Mouse (Mus musculus) intestine, embryonic 16.5 days (tissue): Measurements from ENCODE around the gene Vwf. TPM values are rescaled to one million over a fixed set of nuclear protein-coding genes. Genes with fewer than 3 reads are reported as not detected.

Experiments
- ATAC-seq: fragments of 200-750 bp; cut with Nextera tagmentation; 2 replicates; pipeline ENCODE4 v1.8.0; 2017; ENCODE audit warnings: moderate TSS enrichment, moderate library complexity
- H3K27ac ChIP-seq: fragments of 300-500 bp; sonication (generic); 2 replicates; pipeline ENCODE4 v1.5.1; 2014; ENCODE audit warnings: mild to moderate bottlenecking, low read length
- H3K27me3 ChIP-seq: fragments of 300-500 bp; sonication (generic); replicated peaks from 2 replicates; pipeline ENCODE4 v1.6.1; 2014; ENCODE audit warnings: low read length, control low read depth, mixed read lengths; ENCODE audit not compliant: control insufficient read depth, insufficient read depth
- H3K36me3 ChIP-seq: fragments of 300-500 bp; sonication (generic); 2 replicates; pipeline ENCODE4 v1.6.1; 2014; ENCODE audit warnings: low read length, control low read depth; ENCODE audit not compliant: control insufficient read depth, insufficient read depth
- H3K4me1 ChIP-seq: fragments of 300-500 bp; sonication (generic); 2 replicates; pipeline ENCODE4 v1.6.1; 2014; ENCODE audit warnings: low read length, control low read depth, mixed read lengths; ENCODE audit not compliant: control insufficient read depth, insufficient read depth
- H3K4me2 ChIP-seq: fragments of 300-500 bp; sonication (generic); 2 replicates; pipeline ENCODE4 v1.6.1; 2014; ENCODE audit warnings: low read depth, low read length, control low read depth
- H3K4me3 ChIP-seq: fragments of 300-500 bp; sonication (generic); 2 replicates; pipeline ENCODE4 v1.5.1; 2014; ENCODE audit warnings: mild to moderate bottlenecking, low read length
- H3K9ac ChIP-seq: fragments of 300-500 bp; sonication (generic); 2 replicates; pipeline ENCODE4 v1.6.1; 2014; ENCODE audit warnings: low read depth, low read length
- H3K9me3 ChIP-seq: fragments of 300-500 bp; sonication (generic); 2 replicates; pipeline ENCODE4 v1.6.1; 2016; ENCODE audit warnings: low read length, control low read depth; ENCODE audit not compliant: control insufficient read depth
- WGBS: fragments of 180-500 bp; shearing (Covaris S2); extraction: QIAGEN DNeasy Blood & Tissue Kit; methylation state at CpG from one replicate; pipeline ENCODE4 v1.1.7; 2014; 5-methylcytosine and 5-hydroxymethylcytosine counted together
- polyA plus RNA-seq: library from polyadenylated mRNA; unstranded; fragments of >200 nt; fragmentation: Nextera tagmentation; extraction: Ambion mirVana; gene quantifications from 2 replicates; pipeline ENCODE4 v1.2.1, GENCODE M21; 2015

Vwf gene
- polyA plus RNA-seq, result 7.0 and 8.6 TPM in 2 replicates

DNA sequence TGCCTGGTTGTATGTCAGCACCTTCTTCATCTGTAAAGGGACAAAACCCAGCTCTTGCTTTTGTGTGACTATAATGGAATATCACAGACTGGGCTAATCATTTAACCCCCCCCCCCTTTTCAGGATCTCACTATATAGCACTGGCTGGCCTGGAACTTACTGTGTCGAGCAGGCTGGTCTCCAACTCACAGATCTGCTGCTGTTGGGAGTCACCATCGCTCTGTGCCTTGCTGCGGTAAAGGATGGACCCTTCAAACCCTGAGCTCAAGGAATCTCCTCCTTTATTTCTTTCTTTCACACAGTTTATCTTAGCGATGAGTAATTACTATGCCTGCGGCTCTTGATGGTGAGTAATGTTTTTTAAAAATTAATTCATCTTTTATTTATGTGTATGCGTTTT is at the start of gene Vwf:
Gene Vwf, plus strand, starts transcription at position 301 of the 400 bp plus-strand sequence.
- Histone ChIP-seq H3K27ac (no peak within 1 kb of the TSS), H3K27me3 (no peaks in the 10 kb centered on the region), H3K4me1 (no peaks in the 10 kb centered on the region), H3K9ac (no peak within 1 kb of the TSS), H3K4me2 (no peak within 1 kb of the TSS), H3K9me3 (no peaks in the 10 kb centered on the region), H3K36me3 (no peaks in the 10 kb centered on the region), H3K4me3 (no peak within 1 kb of the TSS)
- no peak for ATAC-seq
- 81% methylated on average over 6 of the region's 6 CpGs for WGBS

DNA sequence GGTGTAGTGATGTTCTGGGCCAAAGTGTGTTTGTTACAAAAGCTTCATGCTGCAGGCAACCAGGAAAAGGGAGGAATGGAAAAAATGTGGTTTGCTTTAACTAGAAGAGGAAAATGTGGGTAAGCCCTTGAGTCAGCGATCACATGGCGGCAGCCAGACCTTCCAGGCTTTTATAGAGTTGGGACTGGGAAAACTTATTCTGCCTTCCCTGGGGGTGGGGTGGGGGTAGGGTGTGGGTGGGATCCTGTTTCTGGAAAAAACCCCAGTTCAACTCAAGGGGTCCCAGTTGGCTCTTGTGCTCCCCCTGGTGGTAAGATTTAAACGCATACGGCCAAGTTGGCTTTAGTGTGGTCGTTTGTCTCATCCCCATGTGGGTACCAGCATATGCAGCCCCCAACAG is 48.5 kb upstream of the Vwf start:
- Histone ChIP-seq H3K9ac (no peak overlapping the region), H3K27me3 (no peaks in the 10 kb centered on the region), H3K4me2 (no peak overlapping the region), H3K27ac (no peak overlapping the region), H3K4me1 (peaks cover 9% of the 10 kb centered on the region; the same call in 1 of the 2 replicates), H3K4me3 (no peak overlapping the region), H3K9me3 (no peaks in the 10 kb centered on the region), H3K36me3 (no peaks in the 10 kb centered on the region)
- ATAC-seq, result no peak
- WGBS, result 27% methylated on average over 5 of the region's 5 CpGs

DNA sequence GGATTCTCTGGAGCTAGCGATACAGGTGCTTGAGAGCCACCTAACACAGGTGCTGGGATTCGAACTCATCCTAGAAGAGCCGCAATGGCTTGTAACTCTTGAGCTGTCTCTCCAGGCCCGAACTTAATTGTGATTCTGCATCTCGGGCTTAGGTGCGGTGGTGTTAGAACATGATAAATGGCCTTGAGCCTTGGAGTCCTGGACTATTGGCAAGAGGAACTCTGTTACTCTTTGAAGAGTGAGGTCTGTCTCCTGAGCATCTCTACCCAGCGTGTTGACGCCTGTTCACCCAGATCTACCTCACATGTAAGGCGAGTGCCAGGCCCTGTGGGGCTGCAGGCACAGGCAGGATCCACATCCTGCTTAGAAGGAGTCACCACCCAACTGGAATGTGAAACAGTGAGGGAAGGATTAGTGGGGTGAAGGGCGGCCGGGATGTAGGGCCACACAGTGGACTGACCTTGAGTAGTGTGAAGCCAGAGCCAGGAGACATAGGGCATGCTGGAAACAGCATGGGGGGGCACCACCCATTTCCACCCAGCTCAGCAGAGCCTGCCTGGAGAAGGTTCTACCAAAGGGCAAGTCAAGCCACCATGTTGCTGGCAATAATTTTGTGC is 43.3 kb upstream of the Vwf start:
- ATAC-seq, result no peak
- no peaks in the 10 kb centered on the region for H3K9me3 ChIP-seq
- WGBS, result 86% methylated on average over 11 of the region's 11 CpGs
- H3K4me2 ChIP-seq, result no peak overlapping the region
- no peaks in the 10 kb centered on the region for H3K27me3 ChIP-seq
- H3K9ac ChIP-seq, result no peak overlapping the region
- no peak overlapping the region for H3K27ac ChIP-seq
- H3K4me1 ChIP-seq, result no peaks in the 10 kb centered on the region
- H3K4me3 ChIP-seq, result no peak overlapping the region
- no peaks in the 10 kb centered on the region for H3K36me3 ChIP-seq

DNA sequence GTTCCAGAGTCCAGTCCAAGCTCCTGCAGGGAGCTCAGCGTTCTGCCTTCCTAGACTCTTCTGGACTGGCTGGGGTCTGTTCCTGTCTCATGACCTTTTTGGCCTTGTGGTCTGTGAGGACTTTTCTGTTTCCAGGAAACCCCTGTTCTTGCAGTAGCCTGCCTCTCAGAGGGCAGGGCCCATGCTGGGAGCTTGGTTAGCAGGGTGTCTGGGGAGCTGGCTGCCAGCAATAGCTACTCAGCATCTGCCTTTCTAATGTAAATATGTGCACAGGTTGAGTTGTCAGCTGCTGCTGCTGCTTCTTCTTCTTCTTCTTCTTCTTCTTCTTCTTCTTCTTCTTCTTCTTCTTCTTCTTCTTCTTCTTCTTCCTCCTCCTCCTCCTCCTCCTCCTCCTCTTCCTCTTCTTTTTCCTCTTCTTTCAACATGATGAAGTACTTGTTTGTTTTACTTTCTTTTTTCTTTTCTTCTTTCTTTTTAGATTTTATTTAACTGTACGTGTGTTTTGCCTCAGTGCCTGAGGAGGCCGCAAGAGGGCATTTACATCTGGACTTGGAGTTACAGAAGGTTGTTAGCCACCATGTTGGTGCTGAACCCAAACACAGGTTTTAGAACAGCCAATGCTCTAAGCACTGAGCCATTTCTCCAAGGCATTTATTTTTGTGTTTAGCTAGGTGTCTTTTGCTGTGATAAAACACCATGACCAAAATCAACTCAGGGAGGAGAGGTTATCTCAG is 41.8 kb upstream of the Vwf start:
- Histone ChIP-seq H3K27me3 (no peaks in the 10 kb centered on the region), H3K36me3 (no peaks in the 10 kb centered on the region), H3K4me3 (no peak overlapping the region), H3K9ac (no peak overlapping the region), H3K27ac (no peak overlapping the region), H3K9me3 (no peaks in the 10 kb centered on the region), H3K4me1 (no peaks in the 10 kb centered on the region), H3K4me2 (no peak overlapping the region)
- whole genome bisulfite sequencing, result 42% methylated on average over 3 of the region's 3 CpGs
- no peak for ATAC-seq

DNA sequence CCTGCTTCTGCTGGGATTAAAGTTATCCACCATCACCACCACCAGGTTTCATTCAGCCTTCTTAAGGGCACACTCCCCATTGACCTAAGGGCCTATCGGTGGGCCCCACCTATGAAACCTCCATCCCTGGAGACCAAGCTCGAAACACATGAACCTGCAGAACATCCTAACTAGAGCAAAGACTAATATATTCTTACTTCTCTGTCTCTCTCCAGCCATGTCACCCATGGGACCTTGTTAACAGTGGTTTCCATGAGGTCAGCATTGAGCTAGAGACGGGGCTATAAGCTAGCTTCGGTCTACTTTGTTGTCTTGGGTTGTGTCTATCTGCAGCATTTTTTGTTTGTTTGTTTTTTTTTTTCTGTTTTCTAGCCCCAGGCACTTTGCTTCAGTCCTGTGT is 40.1 kb upstream of the Vwf start:
- H3K9me3 ChIP-seq, result no peaks in the 10 kb centered on the region
- H3K9ac ChIP-seq, result no peak overlapping the region
- ATAC-seq, result no peak
- no peaks in the 10 kb centered on the region for H3K36me3 ChIP-seq
- H3K4me1 ChIP-seq, result 0 out of 2 replicates have a peak, but pooled peaks cover 2% of the 10 kb centered on the region
- WGBS, result 95% methylated on average over 4 of the region's 4 CpGs
- no peak overlapping the region for H3K4me2 ChIP-seq
- no peaks in the 10 kb centered on the region for H3K27me3 ChIP-seq
- no peak overlapping the region for H3K27ac ChIP-seq
- H3K4me3 ChIP-seq, result no peak overlapping the region

DNA sequence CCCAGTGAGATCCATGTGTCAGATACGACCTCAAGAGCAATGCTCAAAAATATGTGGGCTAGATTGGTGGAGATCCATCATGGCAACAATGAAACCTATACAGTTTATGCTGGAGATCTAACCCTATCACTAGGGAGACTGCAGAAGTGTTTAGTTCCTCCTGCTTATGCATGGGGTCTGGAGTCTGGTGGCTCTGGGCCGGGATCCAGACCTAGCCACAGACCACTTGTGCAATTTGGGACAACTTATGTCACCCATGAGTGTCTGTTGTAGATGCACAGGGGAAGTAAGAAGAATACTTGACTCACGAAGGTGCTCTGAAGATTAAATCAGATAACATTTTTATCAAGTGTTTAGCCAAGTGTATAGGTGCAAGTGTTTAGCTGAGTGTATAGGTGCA is 36.8 kb upstream of the Vwf start:
- WGBS, result 76% methylated on average over 3 of the region's 3 CpGs
- Histone ChIP-seq H3K9ac (no peak overlapping the region), H3K27ac (no peak overlapping the region), H3K36me3 (no peaks in the 10 kb centered on the region), H3K27me3 (no peaks in the 10 kb centered on the region), H3K4me2 (no peak overlapping the region), H3K4me1 (peaks cover 18% of the 10 kb centered on the region), H3K4me3 (no peak overlapping the region), H3K9me3 (no peaks in the 10 kb centered on the region)
- no peak for ATAC-seq

DNA sequence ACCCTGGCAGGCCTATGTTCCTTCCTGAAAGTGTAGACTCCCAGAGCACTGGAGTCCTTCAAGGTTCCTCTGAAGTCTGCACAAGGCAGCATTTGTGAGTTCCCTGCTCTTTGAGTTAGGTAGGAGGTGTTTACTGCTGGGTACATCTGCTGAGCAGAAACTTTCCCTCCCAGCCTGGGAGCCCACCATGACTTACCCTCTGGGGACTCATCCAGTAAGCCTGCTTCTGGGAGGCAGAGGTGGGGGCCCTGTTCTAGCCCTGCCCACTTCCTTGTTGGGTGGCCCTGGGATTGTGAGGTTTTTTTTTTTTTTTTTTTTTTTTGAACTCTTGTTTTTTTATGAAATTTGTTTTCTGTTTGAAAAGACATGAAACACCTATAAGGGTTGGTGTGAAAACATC is 35.9 kb upstream of the Vwf start:
- no peak overlapping the region for H3K9ac ChIP-seq
- H3K27me3 ChIP-seq, result no peaks in the 10 kb centered on the region
- H3K36me3 ChIP-seq, result no peaks in the 10 kb centered on the region

DNA sequence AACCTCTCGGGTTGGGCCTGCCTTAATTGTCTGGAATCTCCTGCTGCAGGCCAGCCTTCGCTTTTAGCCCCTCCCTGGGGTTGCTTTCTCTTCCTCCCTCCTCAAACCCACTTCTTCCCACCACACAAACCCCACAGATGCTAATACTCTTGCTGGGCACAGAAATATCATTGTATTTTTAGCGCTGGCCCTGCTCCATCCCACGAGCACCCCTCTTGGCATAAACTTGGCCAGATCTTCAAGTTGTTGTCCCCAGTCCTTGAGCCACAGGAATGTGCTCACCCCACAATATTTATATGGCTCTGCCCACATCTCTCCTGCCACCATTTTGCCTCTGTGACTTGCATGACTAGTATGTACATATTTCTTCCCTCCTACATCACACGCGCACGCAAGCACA is 35.4 kb upstream of the Vwf start:
- H3K9ac ChIP-seq, result no peak overlapping the region
- H3K4me3 ChIP-seq, result no peak overlapping the region
- no peaks in the 10 kb centered on the region for H3K9me3 ChIP-seq
- no peak overlapping the region for H3K4me2 ChIP-seq
- WGBS, result 80% methylated on average over 7 of the region's 7 CpGs
- H3K27ac ChIP-seq, result no peak overlapping the region
- H3K4me1 ChIP-seq, result peaks cover 31% of the 10 kb centered on the region
- no peaks in the 10 kb centered on the region for H3K36me3 ChIP-seq
- no peaks in the 10 kb centered on the region for H3K27me3 ChIP-seq
- ATAC-seq, result no peak

More for the DNA sequence above, 35.9 kb upstream of the Vwf start:
- Histone ChIP-seq H3K4me3 (no peak overlapping the region), H3K4me1 (peaks cover 27% of the 10 kb centered on the region), H3K4me2 (no peak overlapping the region), H3K9me3 (no peaks in the 10 kb centered on the region), H3K27ac (no peak overlapping the region)
- no peak for ATAC-seq

DNA sequence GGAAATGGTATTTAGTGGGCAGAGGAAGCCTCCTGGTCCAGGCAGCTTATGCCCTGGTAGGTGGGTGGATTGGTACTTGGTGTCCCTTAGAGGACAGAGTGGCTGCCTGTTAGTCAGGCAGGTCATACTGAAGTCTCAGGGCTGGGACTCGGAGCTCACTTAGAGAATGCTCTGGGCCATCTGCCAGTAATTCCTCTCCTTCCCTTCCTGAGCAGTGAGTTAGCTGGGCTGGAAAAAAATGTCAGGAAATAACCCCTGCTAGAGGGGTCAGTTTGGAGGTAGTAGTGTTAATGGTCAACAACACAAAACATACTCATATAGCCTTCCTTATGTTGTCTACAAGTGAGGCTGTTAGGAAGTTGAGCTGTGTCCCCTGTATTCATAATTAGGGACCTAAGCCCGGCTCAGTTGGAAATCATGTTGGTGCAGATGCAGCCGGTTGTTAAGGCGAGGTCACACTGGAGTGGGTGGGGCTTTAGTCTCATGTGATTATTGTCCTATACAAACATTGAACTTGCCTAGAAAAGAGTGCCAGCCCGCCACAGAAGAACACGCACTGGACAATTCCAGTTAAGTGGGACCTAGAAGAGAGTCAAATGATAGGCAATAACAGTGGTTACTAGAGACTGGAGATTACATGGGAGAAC is 33.5 kb upstream of the Vwf start:
- no peaks in the 10 kb centered on the region for H3K9me3 ChIP-seq
- 35% methylated on average over 6 of the region's 6 CpGs for WGBS
- H3K4me3 ChIP-seq, result no peak overlapping the region
- no peaks in the 10 kb centered on the region for H3K36me3 ChIP-seq
- H3K4me1 ChIP-seq, result peaks cover 31% of the 10 kb centered on the region
- peak overlapping the region; percentile 59 for H3K27ac ChIP-seq
- no peaks in the 10 kb centered on the region for H3K27me3 ChIP-seq
- H3K9ac ChIP-seq, result no peak overlapping the region
- H3K4me2 ChIP-seq, result no peak overlapping the region
- ATAC-seq, result peak; percentile 63
